Mouse (Mus musculus): ENCODE measurements at regions not wholly inside any gene's neighbourhood (a gene's known extent, or its start where the extent isn't known, plus 50 kb on each side); places are given as distances from the start of the nearest gene placed in this dataset.

- ATAC-seq (ENCODE audit: insufficient read depth, low read depth) (no peak), DNase-seq (ENCODE audit: low spot score) (no peak)
- no peak overlapping the region for H3K4me3 ChIP-seq (ENCODE audit: low read depth, low read length)
- H3K4me1 ChIP-seq (ENCODE audit: control insufficient read depth, insufficient read depth), result no peaks in the 10 kb centered on the region
- no peak overlapping the region for H3K4me2 ChIP-seq (ENCODE audit: low read depth, low read length)
- TF ChIP-seq EP300 (IDR thresholded peaks at IDR 0.05; ENCODE audit: low read depth) (no peak), CTCF (IDR thresholded peaks at IDR 0.05; ENCODE audit: low read depth) (no peak)
- H3K27me3 ChIP-seq (ENCODE audit: control insufficient read depth, insufficient read depth, low read length), result no peaks in the 10 kb centered on the region
- H3K9me3 ChIP-seq (replicated peaks; ENCODE audit: control insufficient read depth, low read length), result no peaks in the 10 kb centered on the region
- no peaks in the 10 kb centered on the region for H3K36me3 ChIP-seq (replicated peaks; ENCODE audit: control insufficient read depth, insufficient read depth, low read length)
- H3K27ac ChIP-seq (ENCODE audit: low read depth), result no peak overlapping the region
- H3K9ac ChIP-seq (replicated peaks; ENCODE audit: low read depth, low read length), result no peak overlapping the region
- 84% methylated on average over 1 of the region's 1 CpGs for WGBS
Measured at GRCm38 (mm10) chr16:73707051-73707450, 704.6 kb downstream of the Robo2 start.

GRCm38 (mm10) chr16:73689274-73689673, 722.4 kb downstream of the Robo2 start:
- Histone ChIP-seq H3K36me3 (replicated peaks; ENCODE audit: control insufficient read depth, insufficient read depth, low read length) (no peaks in the 10 kb centered on the region), H3K4me1 (ENCODE audit: control insufficient read depth, insufficient read depth) (no peaks in the 10 kb centered on the region), H3K9me3 (replicated peaks; ENCODE audit: control insufficient read depth, low read length) (no peaks in the 10 kb centered on the region), H3K27me3 (ENCODE audit: control insufficient read depth, insufficient read depth, low read length) (no peaks in the 10 kb centered on the region), H3K4me2 (ENCODE audit: low read depth, low read length) (no peak overlapping the region), H3K27ac (ENCODE audit: low read depth) (no peak overlapping the region), H3K9ac (replicated peaks; ENCODE audit: low read depth, low read length) (no peak overlapping the region), H3K4me3 (ENCODE audit: low read depth, low read length) (no peak overlapping the region)
- 69% methylated on average over 11 of the region's 11 CpGs for WGBS
- no peak for ATAC-seq (ENCODE audit: insufficient read depth, low read depth)
- TF ChIP-seq EP300 (IDR thresholded peaks at IDR 0.05; ENCODE audit: low read depth), result no peak
- no peak for DNase-seq (ENCODE audit: low spot score)

GRCm38 (mm10) chr16:73679804-73680203, 731.8 kb downstream of the Robo2 start:
- Histone ChIP-seq H3K9me3 (replicated peaks; ENCODE audit: control insufficient read depth, low read length) (no peaks in the 10 kb centered on the region), H3K4me1 (ENCODE audit: control insufficient read depth, insufficient read depth) (no peaks in the 10 kb centered on the region), H3K4me2 (ENCODE audit: low read depth, low read length) (no peak overlapping the region), H3K4me3 (ENCODE audit: low read depth, low read length) (no peak overlapping the region), H3K27ac (ENCODE audit: low read depth) (no peak overlapping the region), H3K36me3 (replicated peaks; ENCODE audit: control insufficient read depth, insufficient read depth, low read length) (no peaks in the 10 kb centered on the region), H3K9ac (replicated peaks; ENCODE audit: low read depth, low read length) (no peak overlapping the region), H3K27me3 (ENCODE audit: control insufficient read depth, insufficient read depth, low read length) (no peaks in the 10 kb centered on the region)
- ATAC-seq (ENCODE audit: insufficient read depth, low read depth) (no peak), DNase-seq (ENCODE audit: low spot score) (no peak)
- 89% methylated on average over 10 of the region's 10 CpGs for WGBS
- TF ChIP-seq EP300 (IDR thresholded peaks at IDR 0.05; ENCODE audit: low read depth) (no peak), CTCF (IDR thresholded peaks at IDR 0.05; ENCODE audit: low read depth) (no peak)

GRCm38 (mm10) chr16:73670516-73670915, 741.1 kb downstream of the Robo2 start:
- WGBS, result 59% methylated on average over 6 of the region's 6 CpGs
- H3K9me3 ChIP-seq (replicated peaks; ENCODE audit: control insufficient read depth, low read length), result no peaks in the 10 kb centered on the region
- no peaks in the 10 kb centered on the region for H3K27me3 ChIP-seq (ENCODE audit: control insufficient read depth, insufficient read depth, low read length)
- no peak for ATAC-seq (ENCODE audit: insufficient read depth, low read depth)
- no peak for DNase-seq (ENCODE audit: low spot score)
- no peak overlapping the region for H3K4me3 ChIP-seq (ENCODE audit: low read depth, low read length)
- no peak overlapping the region for H3K9ac ChIP-seq (replicated peaks; ENCODE audit: low read depth, low read length)
- H3K36me3 ChIP-seq (replicated peaks; ENCODE audit: control insufficient read depth, insufficient read depth, low read length), result no peaks in the 10 kb centered on the region
- TF ChIP-seq EP300 (IDR thresholded peaks at IDR 0.05; ENCODE audit: low read depth), result no peak
- no peak for TF ChIP-seq CTCF (IDR thresholded peaks at IDR 0.05; ENCODE audit: low read depth)
- no peak overlapping the region for H3K4me2 ChIP-seq (ENCODE audit: low read depth, low read length)
- no peak overlapping the region for H3K27ac ChIP-seq (ENCODE audit: low read depth)
- no peaks in the 10 kb centered on the region for H3K4me1 ChIP-seq (ENCODE audit: control insufficient read depth, insufficient read depth)

GRCm38 (mm10) chr16:73652976-73653690, 758.5 kb downstream of the Robo2 start:
- Histone ChIP-seq H3K27me3 (ENCODE audit: control insufficient read depth, insufficient read depth, low read length) (no peaks in the 10 kb centered on the region), H3K4me1 (ENCODE audit: control insufficient read depth, insufficient read depth) (no peaks in the 10 kb centered on the region), H3K9ac (replicated peaks; ENCODE audit: low read depth, low read length) (no peak overlapping the region), H3K9me3 (replicated peaks; ENCODE audit: control insufficient read depth, low read length) (no peaks in the 10 kb centered on the region), H3K36me3 (replicated peaks; ENCODE audit: control insufficient read depth, insufficient read depth, low read length) (no peaks in the 10 kb centered on the region), H3K4me3 (ENCODE audit: low read depth, low read length) (no peak overlapping the region), H3K4me2 (ENCODE audit: low read depth, low read length) (no peak overlapping the region), H3K27ac (ENCODE audit: low read depth) (no peak overlapping the region)
- ATAC-seq (ENCODE audit: insufficient read depth, low read depth), result no peak
- WGBS, result 74% methylated on average over 1 of the region's 1 CpGs
- TF ChIP-seq CTCF (IDR thresholded peaks at IDR 0.05; ENCODE audit: low read depth) (no peak), EP300 (IDR thresholded peaks at IDR 0.05; ENCODE audit: low read depth) (no peak)
- DNase-seq (ENCODE audit: low spot score), result no peak

All from heart, postnatal 0 days (tissue).